Mouse (Mus musculus): ENCODE measurements around the gene Idh3a.
A peak's percentile ranks its signal among the peaks of the same experiment; 100 is the strongest.
"Not testable (repeated sequence)": the region's sequence is repeated elsewhere in the genome, so short reads cannot be mapped to it uniquely, and the experiment has no call there.

Idh3a gene

GRCm38 (mm10) chr9:54587863-54588262, 1.7 kb downstream of the Idh3a start:
- no peak for DNase-seq (ENCODE audit: low spot score)

- DNase-seq (ENCODE audit: low spot score) = not testable (repeated sequence)
These were observed 7.5 kb downstream of the Idh3a start for GRCm38 (mm10) chr9:54593652-54594051.

GRCm38 (mm10) chr9:54596752-54597465, 10.8 kb downstream of the Idh3a start:
- no peak for DNase-seq (ENCODE audit: low spot score)

GRCm38 (mm10) chr9:54602386-54602785, 16.3 kb downstream of the Idh3a start:
- no peak for DNase-seq (ENCODE audit: low spot score)

- no peak for DNase-seq (ENCODE audit: low spot score)
These were observed 16.8 kb downstream of the Idh3a start for GRCm38 (mm10) chr9:54602916-54603315.

- no peak for DNase-seq (ENCODE audit: low spot score)
These were observed 18.1 kb downstream of the Idh3a start for GRCm38 (mm10) chr9:54604131-54604654.

GRCm38 (mm10) chr9:54604886-54605285, 18.8 kb downstream of the Idh3a start:
- DNase-seq (ENCODE audit: low spot score) = peak; percentile 77

- peak; percentile 35 for DNase-seq (ENCODE audit: low spot score)
These were observed 26.7 kb downstream of the Idh3a start for GRCm38 (mm10) chr9:54612781-54613191.

GRCm38 (mm10) chr9:54614182-54614850, 28.2 kb downstream of the Idh3a start:
- no peak for DNase-seq (ENCODE audit: low spot score)

- DNase-seq (ENCODE audit: low spot score) = no peak
These were observed 41.1 kb downstream of the Idh3a start for GRCm38 (mm10) chr9:54627240-54627639.

- no peak for DNase-seq (ENCODE audit: low spot score)
These were observed 42.6 kb downstream of the Idh3a start for GRCm38 (mm10) chr9:54628752-54629151.

- no peak for DNase-seq (ENCODE audit: low spot score)
These were observed 43.6 kb downstream of the Idh3a start for GRCm38 (mm10) chr9:54629613-54630261.

GRCm38 (mm10) chr9:54630905-54631304, 44.8 kb downstream of the Idh3a start:
- no peak for DNase-seq (ENCODE audit: low spot score)

GRCm38 (mm10) chr9:54633401-54633800, 47.3 kb downstream of the Idh3a start:
- no peak for DNase-seq (ENCODE audit: low spot score)

GRCm38 (mm10) chr9:54637510-54638314, 51.6 kb downstream of the Idh3a start:
- no peak for DNase-seq (ENCODE audit: low spot score)

GRCm38 (mm10) chr9:54639192-54639591, 53.1 kb downstream of the Idh3a start:
- no peak for DNase-seq (ENCODE audit: low spot score)

GRCm38 (mm10) chr9:54641548-54641947, 55.4 kb downstream of the Idh3a start:
- DNase-seq (ENCODE audit: low spot score) = no peak

GRCm38 (mm10) chr9:54642149-54642548, 56.0 kb downstream of the Idh3a start:
- DNase-seq (ENCODE audit: low spot score) = no peak

GRCm38 (mm10) chr9:54642556-54642955, 56.4 kb downstream of the Idh3a start:
- DNase-seq (ENCODE audit: low spot score) = peak; percentile 60

GRCm38 (mm10) chr9:54643179-54643578, 57.0 kb downstream of the Idh3a start:
- peak; percentile 49 for DNase-seq (ENCODE audit: low spot score)

GRCm38 (mm10) chr9:54645530-54645929, 59.4 kb downstream of the Idh3a start:
- no peak for DNase-seq (ENCODE audit: low spot score)

- DNase-seq (ENCODE audit: low spot score) = no peak
These were observed 60.1 kb downstream of the Idh3a start for GRCm38 (mm10) chr9:54646252-54646651.
